Mouse (Mus musculus): ENCODE results near the gene 4930535I16Rik. TPM values are rescaled to one million over a fixed set of nuclear protein-coding genes. Genes with fewer than 3 reads are reported as not detected.
"Not testable (repeated sequence)": the region's sequence is repeated elsewhere in the genome, so short reads cannot be mapped to it uniquely, and the experiment has no call there.

Gene 4930535I16Rik
- polyA plus RNA-seq, 1 experiment: not detected

DNA sequence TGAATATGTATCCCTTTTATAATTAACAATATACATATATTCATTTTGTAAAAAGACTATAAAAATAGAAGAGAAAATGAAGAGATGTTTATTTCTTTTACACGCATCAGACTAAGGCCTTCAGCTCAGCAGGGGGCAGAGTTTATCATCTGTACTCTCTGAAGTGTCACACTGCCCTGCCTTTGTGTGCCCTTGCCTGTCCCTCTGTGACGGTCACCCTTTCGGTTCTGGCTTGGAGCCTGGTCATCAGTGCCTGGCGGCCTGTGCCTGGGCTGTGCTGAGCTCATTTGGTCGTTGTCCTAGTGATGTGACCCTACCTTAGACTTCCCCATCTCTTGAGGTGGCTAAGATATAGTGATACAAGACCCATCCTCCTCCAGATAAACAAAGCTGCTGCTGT is 29.3 kb upstream of the 4930535I16Rik start:
- Histone ChIP-seq H3K9me3 (ENCODE audit: control insufficient read depth, low read length) (no peaks in the 10 kb centered on the region), H3K36me3 (ENCODE audit: control insufficient read depth) (no peaks in the 10 kb centered on the region), H3K4me3 (replicated peaks) (no peak overlapping the region), H3K4me1 (ENCODE audit: control insufficient read depth) (no peaks in the 10 kb centered on the region), H3K27me3 (ENCODE audit: control insufficient read depth) (no peaks in the 10 kb centered on the region)
- TF ChIP-seq TAL1 (IDR thresholded peaks at IDR 0.05; ENCODE audit: low read length) (no peak), GATA1 (IDR thresholded peaks at IDR 0.05; ENCODE audit: low read length) (no peak)

DNA sequence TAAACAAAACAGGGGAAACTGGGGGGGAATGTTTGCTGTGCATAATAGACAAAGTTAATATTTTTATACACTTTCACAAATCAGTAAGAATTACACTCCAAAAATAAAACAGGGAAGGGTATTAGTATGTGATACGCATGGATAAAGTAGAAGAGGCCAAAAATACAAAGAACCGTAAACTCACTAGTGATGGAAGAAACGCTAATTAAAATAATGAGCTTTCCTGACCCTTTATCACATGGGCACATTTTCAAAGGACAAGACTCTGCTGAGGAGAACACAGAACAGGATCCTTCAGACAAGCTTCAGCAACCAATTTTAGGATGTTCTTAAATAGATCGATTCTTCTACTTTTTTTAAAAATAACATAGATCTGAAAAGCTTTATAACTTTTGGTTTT is 28.9 kb upstream of the 4930535I16Rik start:
- no peaks in the 10 kb centered on the region for H3K9me3 ChIP-seq (ENCODE audit: control insufficient read depth, low read length)
- H3K36me3 ChIP-seq (ENCODE audit: control insufficient read depth): no peaks in the 10 kb centered on the region
- no peaks in the 10 kb centered on the region for H3K27me3 ChIP-seq (ENCODE audit: control insufficient read depth)
- H3K4me1 ChIP-seq (ENCODE audit: control insufficient read depth): no peaks in the 10 kb centered on the region
- no peak for TF ChIP-seq GATA1 (IDR thresholded peaks at IDR 0.05; ENCODE audit: low read length)
- no peak for TF ChIP-seq TAL1 (IDR thresholded peaks at IDR 0.05; ENCODE audit: low read length)
- H3K4me3 ChIP-seq (replicated peaks): no peak overlapping the region

DNA sequence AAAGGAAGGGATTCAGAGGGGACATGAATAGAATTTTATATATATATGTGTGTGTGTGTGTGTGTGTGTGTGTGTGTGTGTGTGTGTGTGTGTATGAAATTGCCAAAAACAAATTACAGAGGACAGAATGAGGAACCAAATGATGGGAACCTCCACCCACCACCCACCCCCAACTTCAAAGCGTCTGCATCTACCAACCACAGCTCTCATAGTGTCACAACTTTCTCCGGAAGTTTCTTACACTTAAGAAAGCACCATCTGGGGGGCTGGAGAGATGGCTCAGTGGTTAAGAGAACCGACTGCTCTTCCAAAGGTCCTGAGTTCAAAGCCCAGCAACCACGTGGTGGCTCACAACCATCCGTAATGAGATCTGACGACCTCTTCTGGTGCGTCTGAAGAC is 23.1 kb upstream of the 4930535I16Rik start:
- H3K4me3 ChIP-seq (replicated peaks); H3K9me3 ChIP-seq (ENCODE audit: control insufficient read depth, low read length); H3K27me3 ChIP-seq (ENCODE audit: control insufficient read depth); H3K4me1 ChIP-seq (ENCODE audit: control insufficient read depth): not testable (repeated sequence)
- peaks cover 14% of the 10 kb centered on the region for H3K36me3 ChIP-seq (ENCODE audit: control insufficient read depth)

DNA sequence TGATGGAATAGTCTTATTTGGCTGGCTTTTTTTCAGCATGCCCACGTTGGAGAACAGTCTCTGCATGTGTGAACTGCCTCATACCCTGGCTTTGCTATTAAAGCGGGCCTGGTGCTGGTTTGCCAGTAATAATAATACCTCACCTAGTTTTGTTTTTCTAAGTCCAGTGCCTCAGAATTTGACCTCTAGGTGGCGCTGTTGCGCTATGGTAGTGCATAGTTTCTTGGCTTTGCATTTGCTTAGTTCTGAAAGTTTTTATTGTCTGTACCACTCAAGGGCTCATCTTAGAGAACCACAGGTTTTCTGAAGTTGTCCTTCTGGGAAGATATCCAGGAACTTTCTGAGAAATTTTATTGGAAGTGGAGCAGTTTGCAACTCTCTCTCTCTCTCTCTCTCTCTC is 22.0 kb upstream of the 4930535I16Rik start:
- Histone ChIP-seq H3K4me3 (replicated peaks) (no peak overlapping the region), H3K4me1 (ENCODE audit: control insufficient read depth) (no peaks in the 10 kb centered on the region), H3K27me3 (ENCODE audit: control insufficient read depth) (no peaks in the 10 kb centered on the region), H3K9me3 (ENCODE audit: control insufficient read depth, low read length) (no peaks in the 10 kb centered on the region), H3K36me3 (ENCODE audit: control insufficient read depth) (peaks cover 23% of the 10 kb centered on the region)
- TF ChIP-seq GATA1 (IDR thresholded peaks at IDR 0.05; ENCODE audit: low read length) (no peak), TAL1 (IDR thresholded peaks at IDR 0.05; ENCODE audit: low read length) (no peak)

DNA sequence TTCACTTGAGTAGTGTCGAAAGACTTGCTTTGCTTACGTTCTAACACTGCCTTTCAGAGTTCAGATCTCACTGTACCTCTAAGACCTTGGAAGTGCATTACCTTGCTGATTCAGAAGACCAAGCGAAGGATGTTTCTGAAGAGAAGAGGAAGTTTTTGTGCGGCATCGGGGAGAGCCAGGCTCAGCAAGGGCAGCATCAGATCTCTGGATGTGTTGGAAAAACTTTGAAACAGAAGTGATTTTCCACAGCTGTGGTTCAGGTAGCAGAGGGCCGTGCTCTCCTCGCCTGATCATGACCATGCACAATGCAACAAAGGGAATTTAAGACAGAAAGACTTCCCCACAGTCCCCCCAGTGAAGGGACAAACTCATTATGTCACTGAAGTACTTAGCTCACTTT is 18.2 kb upstream of the 4930535I16Rik start:
- no peaks in the 10 kb centered on the region for H3K9me3 ChIP-seq (ENCODE audit: control insufficient read depth, low read length)
- TF ChIP-seq TAL1 (IDR thresholded peaks at IDR 0.05; ENCODE audit: low read length): no peak
- no peaks in the 10 kb centered on the region for H3K4me1 ChIP-seq (ENCODE audit: control insufficient read depth)
- peaks cover 51% of the 10 kb centered on the region for H3K36me3 ChIP-seq (ENCODE audit: control insufficient read depth)
- H3K27me3 ChIP-seq (ENCODE audit: control insufficient read depth): no peaks in the 10 kb centered on the region
- H3K4me3 ChIP-seq (replicated peaks): no peak overlapping the region

- TF ChIP-seq TAL1 (IDR thresholded peaks at IDR 0.05; ENCODE audit: low read length) (no peak), GATA1 (IDR thresholded peaks at IDR 0.05; ENCODE audit: low read length) (no peak)
- Histone ChIP-seq H3K9me3 (ENCODE audit: control insufficient read depth, low read length) (no peaks in the 10 kb centered on the region), H3K4me3 (replicated peaks) (no peak overlapping the region), H3K4me1 (ENCODE audit: control insufficient read depth) (no peaks in the 10 kb centered on the region), H3K36me3 (ENCODE audit: control insufficient read depth) (peaks cover 67% of the 10 kb centered on the region), H3K27me3 (ENCODE audit: control insufficient read depth) (no peaks in the 10 kb centered on the region)
Observed at GRCm38 (mm10) chr4:123934306-123934705, 16.5 kb upstream of the 4930535I16Rik start.

DNA sequence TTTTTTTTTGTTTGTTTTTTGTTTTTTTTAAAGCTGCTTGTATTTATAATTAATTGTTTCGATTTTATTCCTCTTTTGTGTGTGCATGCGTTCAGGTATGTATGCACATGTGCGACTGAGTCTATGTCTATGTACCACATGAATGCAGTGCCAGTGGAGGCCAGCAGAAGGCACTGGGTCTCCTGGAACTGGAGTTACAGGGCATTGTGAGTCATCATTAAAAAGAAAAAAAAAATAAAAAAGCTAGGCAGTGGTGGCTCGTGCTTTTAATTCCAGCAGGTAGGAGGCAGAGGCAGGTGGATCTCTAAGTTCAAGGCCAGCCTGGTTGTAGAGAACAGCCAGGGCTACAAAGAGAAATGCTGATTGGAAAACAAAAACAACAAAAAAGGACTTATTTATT is 12.2 kb upstream of the 4930535I16Rik start:
- H3K4me1 ChIP-seq (ENCODE audit: control insufficient read depth): no peaks in the 10 kb centered on the region
- H3K9me3 ChIP-seq (ENCODE audit: control insufficient read depth, low read length): no peaks in the 10 kb centered on the region
- no peak for TF ChIP-seq TAL1 (IDR thresholded peaks at IDR 0.05; ENCODE audit: low read length)
- TF ChIP-seq GATA1 (IDR thresholded peaks at IDR 0.05; ENCODE audit: low read length): no peak
- H3K4me3 ChIP-seq (replicated peaks): no peak overlapping the region
- no peaks in the 10 kb centered on the region for H3K27me3 ChIP-seq (ENCODE audit: control insufficient read depth)
- peaks cover 79% of the 10 kb centered on the region for H3K36me3 ChIP-seq (ENCODE audit: control insufficient read depth)

- no peaks in the 10 kb centered on the region for H3K9me3 ChIP-seq (ENCODE audit: control insufficient read depth, low read length)
- peaks cover 81% of the 10 kb centered on the region for H3K36me3 ChIP-seq (ENCODE audit: control insufficient read depth)
- H3K4me1 ChIP-seq (ENCODE audit: control insufficient read depth): no peaks in the 10 kb centered on the region
- TF ChIP-seq GATA1 (IDR thresholded peaks at IDR 0.05; ENCODE audit: low read length): no peak
- no peak for TF ChIP-seq TAL1 (IDR thresholded peaks at IDR 0.05; ENCODE audit: low read length)
- H3K27me3 ChIP-seq (ENCODE audit: control insufficient read depth): no peaks in the 10 kb centered on the region
- H3K4me3 ChIP-seq (replicated peaks): no peak overlapping the region
Observed at GRCm38 (mm10) chr4:123927961-123928360, 10.1 kb upstream of the 4930535I16Rik start.

DNA sequence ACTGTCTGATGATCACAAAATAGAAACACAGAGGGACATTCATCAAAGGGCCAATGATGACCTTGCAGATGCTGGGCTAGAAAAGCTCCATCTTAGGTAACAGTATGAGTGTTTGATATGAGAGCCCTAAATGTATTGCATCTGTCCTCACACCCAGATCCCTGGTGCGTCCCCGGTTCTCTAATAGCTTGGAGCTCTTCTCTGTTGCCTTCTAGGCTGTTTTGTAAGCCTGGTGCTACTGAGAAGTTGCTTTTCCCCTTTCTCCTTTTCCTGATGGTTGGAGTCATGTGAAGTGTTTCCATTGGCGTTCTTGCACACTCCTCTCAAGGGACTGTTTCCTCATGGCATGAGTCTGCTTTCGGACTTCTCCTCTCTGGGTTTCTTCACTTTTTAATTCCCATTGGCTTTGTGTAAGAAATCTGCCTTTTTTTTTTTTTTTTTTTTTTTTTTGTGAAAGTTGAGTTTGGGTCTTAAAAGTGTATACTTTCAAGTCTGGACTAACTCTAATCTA is 3.3 kb upstream of the 4930535I16Rik start:
- no peaks in the 10 kb centered on the region for H3K9me3 ChIP-seq (ENCODE audit: control insufficient read depth, low read length)
- H3K36me3 ChIP-seq (ENCODE audit: control insufficient read depth): peaks cover 60% of the 10 kb centered on the region
- no peaks in the 10 kb centered on the region for H3K27me3 ChIP-seq (ENCODE audit: control insufficient read depth)
- no peak overlapping the region for H3K4me3 ChIP-seq (replicated peaks)
- peaks cover 26% of the 10 kb centered on the region for H3K4me1 ChIP-seq (ENCODE audit: control insufficient read depth)
- TF ChIP-seq GATA1 (IDR thresholded peaks at IDR 0.05; ENCODE audit: low read length): no peak
- TF ChIP-seq TAL1 (IDR thresholded peaks at IDR 0.05; ENCODE audit: low read length): no peak

DNA sequence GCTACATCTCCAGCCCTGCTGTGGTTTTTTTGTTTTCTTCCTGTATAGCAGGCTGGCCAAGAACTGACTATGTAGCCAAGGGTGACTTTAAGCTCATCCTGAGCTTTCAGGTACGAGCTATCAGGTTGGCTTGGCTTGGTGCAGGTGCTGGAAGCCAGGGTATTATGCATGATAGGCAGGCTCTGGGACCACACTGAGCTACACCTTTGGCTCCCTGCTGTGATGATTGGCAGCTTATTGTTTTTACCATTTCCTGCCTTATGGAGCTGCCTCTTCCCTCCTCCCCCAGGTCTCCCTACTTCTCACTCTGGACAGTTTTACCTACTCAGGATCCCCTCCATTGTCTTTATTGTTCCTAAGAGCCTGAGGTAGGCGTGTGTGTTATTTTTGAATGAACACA is 1.0 kb upstream of the 4930535I16Rik start:
- Histone ChIP-seq H3K4me3 (replicated peaks) (peak overlapping the region; percentile 97), H3K36me3 (ENCODE audit: control insufficient read depth) (peaks cover 43% of the 10 kb centered on the region)
- TF ChIP-seq GATA1 (IDR thresholded peaks at IDR 0.05; ENCODE audit: low read length) (no peak), TAL1 (IDR thresholded peaks at IDR 0.05; ENCODE audit: low read length) (no peak)

More for the DNA sequence above, 1.0 kb upstream of the 4930535I16Rik start:
- no peaks in the 10 kb centered on the region for H3K9me3 ChIP-seq (ENCODE audit: control insufficient read depth, low read length)
- no peaks in the 10 kb centered on the region for H3K27me3 ChIP-seq (ENCODE audit: control insufficient read depth)
- H3K4me1 ChIP-seq (ENCODE audit: control insufficient read depth): peaks cover 28% of the 10 kb centered on the region
